Mouse (Mus musculus) heart, adult 18-20 months (tissue): Measurements from ENCODE around the gene Trp63. TPM values are rescaled to one million over a fixed set of nuclear protein-coding genes. Genes with fewer than 3 reads are reported as not detected.
A peak's percentile ranks its signal among the peaks of the same experiment; 100 is the strongest.
"Not testable (repeated sequence)": the region's sequence is repeated elsewhere in the genome, so short reads cannot be mapped to it uniquely, and the experiment has no call there.

Experiments
- DNase-seq, 2 experiments: peaks; one replicate each; pipeline ENCODE4 v3.0.0; 2021 to 2022; ENCODE audit warnings: mixed read lengths in 1 of 2
- long read RNA-seq, 2 experiments: library from polyadenylated mRNA; stranded (forward); transcript quantifications; one replicate each; pipeline ENCODE4 v2.0.0; 2021
- total RNA-seq, 2 experiments: library from RNA; stranded (reverse); gene quantifications; 2 replicates each; pipeline ENCODE4 v1.2.3; 2021

The Trp63 gene
- total RNA-seq, result under 1 TPM; 0.32 to 0.59 TPM
- long read RNA-seq, experiment 1, partial matches to known transcripts, result 1 of 2 reads
- long read RNA-seq, experiment 1, other reads (novel, unspliced or antisense), result 1 of 2 reads
- long read RNA-seq, experiment 2, result 0 reads

DNA sequence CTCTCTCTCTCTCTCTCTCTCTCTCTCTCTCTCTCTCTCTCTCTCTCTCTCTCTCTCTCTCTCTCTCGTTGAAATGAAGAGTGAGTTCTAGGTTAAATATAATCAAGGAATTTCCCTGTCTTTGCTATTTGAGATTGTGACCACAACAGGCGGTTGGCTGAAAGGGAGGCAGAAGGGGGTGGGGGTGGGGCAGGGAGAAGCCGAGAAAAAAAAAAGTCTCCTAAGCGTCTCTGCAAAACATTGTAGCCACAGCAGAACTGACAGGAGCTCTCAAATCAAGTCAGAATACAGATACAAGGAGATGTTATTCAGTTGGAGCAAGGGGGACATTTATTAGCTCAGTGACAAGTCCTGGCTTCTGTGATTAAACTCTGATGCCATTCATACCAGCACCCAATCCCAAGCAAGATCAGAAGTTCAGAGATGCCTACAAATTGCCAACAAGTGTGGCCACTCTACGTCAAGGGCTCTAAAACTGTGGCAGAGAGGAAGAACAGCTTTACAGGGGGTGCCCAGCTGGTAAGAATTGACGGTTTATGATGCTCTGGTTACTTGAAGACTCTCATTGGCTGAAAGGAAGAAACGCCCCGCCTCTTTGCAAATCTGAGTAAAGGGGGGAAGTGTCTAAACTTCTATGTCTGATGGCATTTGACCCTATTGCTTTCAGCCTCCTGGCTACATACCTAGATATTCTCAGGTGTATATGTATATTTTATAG, at the start of gene Trp63:
Gene Trp63 (plus strand): TSS at position 233 of the 718 bp plus-strand sequence.
- peak in 1 of 2 experiments; percentile 3 for DNase-seq

- not testable (repeated sequence) for DNase-seq
These were observed 38.8 kb upstream of the Trp63 start for GRCm38 (mm10) chr16:25644716-25645115.

DNA sequence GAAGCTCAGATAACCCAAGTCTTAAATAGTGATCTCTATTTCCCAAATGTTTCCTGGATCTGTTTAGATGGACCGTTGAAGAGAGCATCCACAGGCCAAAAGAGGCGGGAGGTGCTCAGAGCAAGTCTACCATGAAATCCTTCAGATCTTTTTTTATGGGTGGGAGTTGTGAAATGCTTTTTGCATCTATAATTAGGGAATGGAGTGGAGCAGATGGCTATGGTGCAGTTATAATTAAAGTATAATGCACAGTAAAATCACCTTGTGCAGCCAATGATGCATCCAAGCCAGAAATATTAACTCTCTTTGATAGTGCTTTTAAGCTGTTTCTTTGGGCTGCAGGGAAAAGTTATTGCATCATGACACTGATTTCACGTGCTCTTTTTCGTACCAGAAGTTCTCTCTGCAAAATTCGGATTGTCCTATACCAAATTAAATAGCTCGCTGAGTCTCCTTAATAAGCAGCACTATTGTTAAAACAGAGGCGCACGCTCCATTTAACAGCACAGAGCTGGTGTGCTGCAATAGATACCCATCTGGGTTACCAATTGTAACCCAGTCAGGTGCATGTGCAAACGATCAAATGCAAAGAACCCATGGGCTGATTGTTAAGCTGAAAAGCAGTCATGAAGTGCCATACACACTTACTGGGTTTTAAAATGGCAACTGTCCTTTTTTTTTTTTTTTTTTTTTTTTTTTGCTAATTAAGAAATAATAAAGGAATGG, 22.9 kb upstream of the Trp63 start:
- no peak for DNase-seq

DNA sequence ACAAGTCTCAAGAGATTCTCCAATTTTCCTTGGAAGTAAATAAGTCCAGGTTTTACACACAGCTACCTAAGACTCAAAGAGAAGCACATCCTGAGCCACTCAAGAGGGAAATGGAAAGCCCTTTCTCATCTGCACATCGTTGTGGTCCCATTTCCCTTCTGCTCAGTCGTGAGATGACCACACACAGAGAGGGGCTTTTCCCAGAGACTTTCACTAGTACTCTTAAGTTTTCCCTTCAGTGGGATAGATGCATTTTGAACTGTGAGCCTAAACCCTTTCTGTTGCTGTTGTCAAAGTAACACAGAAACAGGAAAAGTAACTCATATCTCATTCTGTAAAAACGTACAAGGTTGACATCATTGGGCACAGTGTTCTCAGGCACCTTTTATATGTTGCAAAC, 20.4 kb upstream of the Trp63 start:
- no peak for DNase-seq

DNA sequence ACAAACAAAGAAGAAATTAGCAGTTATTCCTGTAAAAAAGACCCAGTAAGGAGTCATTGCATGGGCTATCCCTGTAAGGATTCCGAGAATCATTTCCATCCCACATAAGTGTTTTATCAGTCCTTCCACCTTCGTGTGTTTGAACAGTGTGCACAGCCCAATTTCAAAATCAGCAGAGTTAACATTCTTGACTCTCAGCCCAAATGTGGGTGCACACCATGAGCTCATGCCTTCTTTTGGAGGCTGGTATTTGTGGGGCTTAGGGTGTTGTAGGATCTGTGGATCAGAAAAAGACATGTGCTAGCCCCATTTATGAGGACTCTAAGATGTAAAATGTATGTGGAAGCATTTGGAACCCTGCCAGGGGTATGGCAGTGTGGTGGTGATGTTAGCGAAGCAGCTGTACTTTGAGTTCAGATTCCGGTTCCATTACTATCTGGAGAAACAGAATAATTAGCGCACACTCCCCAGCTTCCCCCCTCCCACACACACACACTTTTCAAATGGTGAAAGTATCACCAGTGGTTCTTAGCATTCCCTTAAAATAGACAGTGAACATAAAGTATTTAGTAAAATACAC, 9.6 kb upstream of the Trp63 start:
- DNase-seq, result peak; percentile 5 to 8

- DNase-seq, result no peak
These were observed 3.2 kb upstream of the Trp63 start for GRCm38 (mm10) chr16:25680369-25680768.

DNA sequence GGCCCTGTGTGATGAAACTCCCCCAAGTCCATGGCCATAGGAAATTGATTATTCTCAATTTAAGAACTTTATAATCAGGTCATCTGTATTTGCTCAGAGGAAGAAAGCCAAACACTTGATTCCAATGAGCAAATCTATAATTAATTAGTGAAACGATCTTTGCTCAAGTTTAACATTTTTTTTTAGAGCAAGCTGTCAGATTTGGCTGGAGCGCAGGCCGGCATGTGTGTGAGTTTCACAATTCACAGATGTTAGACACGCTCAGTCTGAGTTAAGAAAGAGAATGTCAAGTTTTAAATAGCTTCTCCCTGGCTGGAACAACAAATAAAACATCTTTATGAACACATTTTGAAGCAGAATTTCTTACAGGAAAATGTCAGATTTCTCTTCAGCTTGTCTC, 1.0 kb upstream of the Trp63 start:
- DNase-seq, result peak; percentile 29 to 43

DNA sequence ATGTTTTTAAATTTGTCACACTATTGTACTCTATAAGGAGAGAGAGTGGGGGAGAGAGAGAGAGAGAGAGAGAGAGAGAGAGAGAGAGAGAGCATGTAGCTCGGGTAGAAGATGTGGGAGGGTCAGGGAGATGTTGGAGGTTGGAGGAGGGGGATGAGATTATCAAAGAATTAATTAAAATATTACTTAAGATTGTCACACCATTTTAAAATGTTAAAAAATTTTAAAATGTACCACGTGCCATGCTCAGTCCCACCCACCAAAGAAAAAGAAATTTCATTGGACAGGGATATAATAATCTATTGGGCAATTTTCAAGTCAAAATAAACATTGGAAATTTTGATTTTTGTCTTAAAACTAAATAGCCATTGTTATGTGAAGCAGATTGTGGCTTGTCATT, 1.0 kb downstream of the Trp63 start:
- no peak for DNase-seq

DNA sequence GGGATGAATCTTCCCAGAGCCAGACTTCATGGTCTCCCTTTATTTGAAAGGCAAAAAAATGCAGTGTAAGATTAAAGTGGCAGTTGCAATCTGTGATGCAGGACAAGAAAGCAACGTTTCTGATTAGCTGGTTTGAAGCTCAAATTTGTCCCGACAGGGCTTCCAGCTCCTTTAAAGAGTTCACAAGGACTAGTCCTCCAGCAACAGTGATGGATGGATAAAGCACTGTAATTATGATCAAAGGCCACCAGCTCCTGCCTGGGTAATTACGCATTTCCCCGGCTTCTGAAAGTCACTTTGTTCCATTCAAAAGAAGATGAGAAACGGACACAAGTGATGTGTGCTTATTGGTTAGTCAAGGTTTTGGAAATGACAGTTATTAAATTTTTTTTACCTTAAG, 7.0 kb downstream of the Trp63 start:
- no peak for DNase-seq

- DNase-seq, result no peak
These were observed 17.7 kb downstream of the Trp63 start for GRCm38 (mm10) chr16:25701252-25701651.

- no peak for DNase-seq
These were observed 22.7 kb downstream of the Trp63 start for GRCm38 (mm10) chr16:25706260-25706659.

- DNase-seq, result no peak
These were observed 32.2 kb downstream of the Trp63 start for GRCm38 (mm10) chr16:25715790-25716189.

DNA sequence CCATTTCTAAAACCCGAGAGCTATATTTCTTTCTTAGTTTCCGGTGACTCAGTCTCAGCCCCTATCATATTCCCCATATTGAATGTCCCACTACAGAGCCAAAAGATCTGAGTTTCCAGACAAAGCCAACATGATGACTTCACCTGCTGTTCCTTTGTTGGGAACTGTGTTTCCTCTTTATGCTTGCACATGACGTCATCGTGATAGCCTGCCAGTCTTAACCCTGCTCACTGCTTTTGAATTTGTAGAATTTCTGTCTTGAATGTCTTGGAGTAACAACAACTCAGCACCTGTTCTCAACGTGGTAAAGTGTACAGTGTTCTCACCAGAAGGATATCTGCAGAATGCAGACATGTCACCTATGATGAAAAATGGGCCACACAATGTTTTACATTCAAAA, 39.6 kb downstream of the Trp63 start:
- peak in 1 of 2 experiments; percentile 29 for DNase-seq

GRCm38 (mm10) chr16:25727001-25727400, 43.4 kb downstream of the Trp63 start:
- DNase-seq, result no peak

DNA sequence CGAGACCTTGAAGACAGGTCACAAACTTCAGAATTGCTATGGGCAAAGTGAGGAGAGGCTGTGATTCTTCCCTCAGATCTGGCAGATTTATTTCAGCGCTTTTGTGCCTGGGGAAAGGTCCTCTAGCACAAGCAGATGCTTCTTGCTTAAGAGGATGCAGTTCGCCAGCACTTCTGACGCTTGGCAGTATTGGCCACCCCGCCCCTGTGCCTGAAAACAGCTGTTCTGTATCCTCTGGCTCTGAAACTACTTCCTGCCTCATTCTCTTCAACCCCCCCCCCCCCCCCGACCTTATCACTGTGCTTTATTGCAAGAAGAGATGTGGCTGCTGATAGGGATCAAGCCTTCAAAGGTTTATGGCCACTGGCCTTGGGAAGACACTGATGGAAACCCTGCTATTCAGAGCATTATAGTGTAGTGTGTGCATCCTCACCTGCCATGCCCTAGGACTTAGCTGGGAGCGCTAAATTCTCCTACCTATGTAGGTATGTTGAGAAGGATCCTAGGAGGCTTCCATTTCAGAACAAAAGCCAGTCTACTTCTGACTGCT, 44.5 kb downstream of the Trp63 start:
- DNase-seq, result peak; percentile 25 to 45

DNA sequence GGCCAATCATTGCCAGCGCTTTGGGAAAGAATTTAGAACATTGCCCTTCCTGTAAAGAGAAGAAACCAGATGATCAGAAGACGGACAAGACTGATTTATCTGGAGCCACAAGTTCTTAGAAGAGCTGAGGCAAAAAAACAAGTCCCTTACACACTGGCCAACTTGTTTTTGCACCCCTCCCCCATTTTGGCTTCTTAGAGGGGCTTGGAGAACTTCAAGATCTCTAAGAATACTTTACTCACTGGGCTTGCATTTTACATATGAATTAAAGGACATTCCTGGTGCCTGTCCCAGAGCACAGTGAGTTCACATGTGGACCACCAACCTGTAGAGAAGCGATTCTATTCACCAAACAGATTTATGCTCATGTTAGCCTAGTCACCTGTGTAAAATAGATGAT, 53.3 kb downstream of the Trp63 start:
- no peak for DNase-seq

DNA sequence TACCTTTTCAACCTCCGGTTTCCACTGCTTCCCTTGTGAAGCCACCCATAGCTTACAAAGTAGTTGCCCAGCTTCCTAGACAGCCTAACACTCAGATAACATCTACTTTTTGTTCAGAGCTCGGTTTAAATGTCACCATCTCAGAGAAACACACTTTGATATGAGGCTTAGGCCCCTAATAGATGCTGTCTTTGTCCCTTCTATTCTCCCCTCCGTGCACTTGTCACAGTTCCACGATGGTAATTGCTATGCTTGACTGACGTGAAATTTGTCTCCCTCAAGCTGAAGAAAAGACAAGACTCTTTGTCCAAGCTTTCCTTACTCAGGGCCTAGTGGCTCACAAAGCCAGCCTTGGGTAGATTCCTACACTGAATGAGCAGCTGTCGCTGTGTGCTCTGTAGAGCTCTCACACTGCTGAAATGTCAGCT, 54.1 kb downstream of the Trp63 start:
- DNase-seq, result no peak

GRCm38 (mm10) chr16:25746807-25747206, 63.2 kb downstream of the Trp63 start:
- peak; percentile 41 to 76 for DNase-seq

- no peak for DNase-seq
These were observed 68.3 kb downstream of the Trp63 start for GRCm38 (mm10) chr16:25751866-25752265.

DNA sequence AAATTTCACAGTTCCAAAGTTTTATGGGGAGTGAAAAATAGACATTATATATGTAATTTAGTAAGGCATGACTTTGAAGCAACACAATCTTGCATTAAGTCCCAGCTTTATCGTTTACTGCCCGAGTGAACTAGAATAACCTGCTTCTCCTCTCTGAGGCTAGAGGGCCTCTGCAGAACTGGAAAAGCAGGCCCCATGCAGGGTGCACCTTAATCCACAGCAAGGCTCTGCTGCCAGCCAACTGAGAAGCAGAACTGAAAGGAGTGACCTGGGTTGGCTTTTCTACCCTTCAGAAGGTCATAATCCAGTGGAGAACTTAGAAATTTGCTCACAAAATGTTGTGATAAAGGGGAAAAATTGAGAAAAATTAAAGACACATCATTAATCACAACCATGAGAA, 74.5 kb downstream of the Trp63 start:
- DNase-seq, result no peak

- no peak for DNase-seq
These were observed 82.0 kb downstream of the Trp63 start for GRCm38 (mm10) chr16:25765549-25765948.

GRCm38 (mm10) chr16:25774611-25775010, 91.0 kb downstream of the Trp63 start:
- DNase-seq, result no peak

- DNase-seq, result no peak
These were observed 93.9 kb downstream of the Trp63 start for GRCm38 (mm10) chr16:25777501-25777900.
